23 mouse cellular contexts compared by ENCODE assay signal in genomic region chr7:125859564-125859963, GRCm38 (mm10).
"Had no signal": no experiment of that assay in that cellular context is flagged by ENCODE, and none has a peak within 500 bp of the region (broad histone marks: within the 10 kb centered on the region; RNA-seq: fewer than 3 reads in every experiment).

No protein-coding gene starts in this region.

- H3K27ac ChIP-seq: kidney, postnatal 0 days; layer of hippocampus, adult 2 months; limb, embryonic 10.5 days; limb, embryonic 13.5 days; liver, embryonic 14.5 days; macrophage; midbrain, embryonic 12.5 days; midbrain, embryonic 15.5 days; neural tube, embryonic 12.5 days; neural tube, embryonic 15.5 days; stomach, postnatal 0 days had no signal

- H3K4me3 ChIP-seq: layer of hippocampus, adult 2 months; limb, embryonic 10.5 days; limb, embryonic 13.5 days; midbrain, embryonic 12.5 days; midbrain, embryonic 15.5 days; neural tube, embryonic 12.5 days; neural tube, embryonic 15.5 days had no signal

- H3K9ac ChIP-seq: limb, embryonic 13.5 days; liver, embryonic 14.5 days; liver, postnatal 0 days; lung, embryonic 14.5 days; midbrain, embryonic 12.5 days; midbrain, embryonic 15.5 days; neural tube, embryonic 12.5 days; neural tube, embryonic 15.5 days had no signal

- H3K9me3 ChIP-seq: limb, embryonic 10.5 days; limb, embryonic 13.5 days; midbrain, embryonic 12.5 days; midbrain, embryonic 15.5 days; neural tube, embryonic 12.5 days; neural tube, embryonic 15.5 days had no signal

- H3K36me3 ChIP-seq: midbrain, embryonic 15.5 days; neural tube, embryonic 12.5 days had no signal

- H3K4me1 ChIP-seq: limb, embryonic 13.5 days; midbrain, embryonic 15.5 days had no signal

- DNase-seq: kidney, postnatal 25 days; layer of hippocampus, adult 9-11 months; liver; liver, postnatal 0 days; lung, embryonic 14.5 days; right cerebral cortex, adult 18-20 months; right cerebral cortex, postnatal 14 days; right cerebral cortex, postnatal 4 days; thymus, adult 2 months; thymus, postnatal 14 days; thymus, postnatal 4 days had no signal

- ATAC-seq: liver, postnatal 0 days; lung, postnatal 0 days; midbrain, embryonic 15.5 days had no signal

- H3K4me2 ChIP-seq: limb, embryonic 13.5 days; lung, embryonic 14.5 days; midbrain, embryonic 12.5 days; midbrain, embryonic 15.5 days; neural tube, embryonic 12.5 days; neural tube, embryonic 15.5 days had no signal

- H3K27me3 ChIP-seq: limb, embryonic 13.5 days; midbrain, embryonic 12.5 days; midbrain, embryonic 15.5 days; neural tube, embryonic 12.5 days; neural tube, embryonic 15.5 days had no signal
